10 mouse cellular contexts compared by ENCODE assay signal in genomic region chr5:25500686-25501085, GRCm38 (mm10). TPM values are rescaled to one million over a fixed set of nuclear protein-coding genes. Genes with fewer than 3 reads are reported as not detected.
DNase-seq lines count a peak whose midpoint lies in the region; ATAC-seq lines count a peak whose summit lies in the region.
"Had no signal": no experiment of that assay in that cellular context is flagged by ENCODE, and none has a peak within 500 bp of the region (broad histone marks: within the 10 kb centered on the region; RNA-seq: fewer than 3 reads in every experiment).

No protein-coding gene starts in this region.

- H3K27me3 ChIP-seq in kidney, embryonic 14.5 days (ENCODE audit: control insufficient read depth, insufficient read depth, low read length) = no peaks in the 10 kb centered on the region
- no peaks in the 10 kb centered on the region for H3K27me3 ChIP-seq in embryonic facial prominence, embryonic 12.5 days
- no peaks in the 10 kb centered on the region for H3K27me3 ChIP-seq in hindbrain, embryonic 15.5 days
- H3K27me3 ChIP-seq in midbrain, embryonic 13.5 days = no peaks in the 10 kb centered on the region
- H3K27me3 ChIP-seq: Patski had no signal

- no peak overlapping the region for H3K27ac ChIP-seq in kidney, embryonic 14.5 days (ENCODE audit: low read depth, low read length)
- H3K27ac ChIP-seq in embryonic facial prominence, embryonic 12.5 days = no peak overlapping the region
- no peak overlapping the region for H3K27ac ChIP-seq in hindbrain, embryonic 15.5 days (replicated peaks)
- no peak overlapping the region for H3K27ac ChIP-seq in midbrain, embryonic 13.5 days

- peak overlapping the region; percentile 94; the same call in 1 of the 2 replicates for H3K4me3 ChIP-seq in kidney, embryonic 14.5 days (ENCODE audit: low read length)
- no peak overlapping the region for H3K4me3 ChIP-seq in embryonic facial prominence, embryonic 12.5 days
- peak overlapping the region; percentile 91; the same call in 1 of the 2 replicates for H3K4me3 ChIP-seq in hindbrain, embryonic 15.5 days
- peak overlapping the region; percentile 97 for H3K4me3 ChIP-seq in midbrain, embryonic 13.5 days (replicated peaks)

- ATAC-seq in kidney, embryonic 14.5 days (ENCODE audit: low FRiP score, low TSS enrichment) = no peak
- no peak for ATAC-seq in embryonic facial prominence, embryonic 12.5 days (ENCODE audit: insufficient number of reproducible peaks, insufficient read depth, low FRiP score, low TSS enrichment)
- ATAC-seq in hindbrain, embryonic 15.5 days (ENCODE audit: low FRiP score, low read depth) = no peak
- no peak for ATAC-seq in midbrain, embryonic 13.5 days
- no peak for ATAC-seq in megakaryocyte progenitor cell, adult 5-6 weeks (replicated peaks; ENCODE audit: poor library complexity)

- peaks cover 14% of the 10 kb centered on the region for H3K4me1 ChIP-seq in kidney, embryonic 14.5 days (ENCODE audit: control insufficient read depth, insufficient read depth, low read length)
- H3K4me1 ChIP-seq in embryonic facial prominence, embryonic 12.5 days = peaks cover 9% of the 10 kb centered on the region
- H3K4me1 ChIP-seq in hindbrain, embryonic 15.5 days (replicated peaks) = peaks cover 22% of the 10 kb centered on the region
- H3K4me1 ChIP-seq in midbrain, embryonic 13.5 days (replicated peaks) = peaks cover 17% of the 10 kb centered on the region

- peak overlapping the region; percentile 72; the same call in 1 of the 2 replicates for H3K4me2 ChIP-seq in kidney, embryonic 14.5 days (replicated peaks; ENCODE audit: low read depth, low read length)
- peak overlapping the region; percentile 50 for H3K4me2 ChIP-seq in embryonic facial prominence, embryonic 12.5 days (replicated peaks)
- peak overlapping the region; percentile 63 for H3K4me2 ChIP-seq in hindbrain, embryonic 15.5 days
- peak overlapping the region; percentile 67 for H3K4me2 ChIP-seq in midbrain, embryonic 13.5 days (replicated peaks)

- no peaks in the 10 kb centered on the region for H3K9me3 ChIP-seq in kidney, embryonic 14.5 days (ENCODE audit: control insufficient read depth, low read length)
- no peaks in the 10 kb centered on the region for H3K9me3 ChIP-seq in embryonic facial prominence, embryonic 12.5 days
- no peaks in the 10 kb centered on the region for H3K9me3 ChIP-seq in hindbrain, embryonic 15.5 days
- no peaks in the 10 kb centered on the region for H3K9me3 ChIP-seq in midbrain, embryonic 13.5 days

- no peak for DNase-seq in kidney, postnatal 10 days
- DNase-seq in c-Kit-positive CD71-positive TER-119-positive erythroid progenitor cells, embryonic 14.5 days (ENCODE audit: low spot score) = no peak
- DNase-seq in layer of hippocampus, adult 8-10 months (ENCODE audit: low spot score in 2 of 2) = no peak

- 65% methylated on average over 7 of the region's 7 CpGs for WGBS in kidney, embryonic 14.5 days
- WGBS in embryonic facial prominence, embryonic 12.5 days = 61% methylated on average over 7 of the region's 7 CpGs
- WGBS in hindbrain, embryonic 15.5 days = 71% methylated on average over 7 of the region's 7 CpGs
- WGBS in midbrain, embryonic 13.5 days = 73% methylated on average over 7 of the region's 7 CpGs

- H3K9ac ChIP-seq in kidney, embryonic 14.5 days (ENCODE audit: low read depth, low read length) = peak overlapping the region; percentile 86; the same call in 1 of the 2 replicates
- no peak overlapping the region for H3K9ac ChIP-seq in embryonic facial prominence, embryonic 12.5 days
- peak overlapping the region; percentile 43 for H3K9ac ChIP-seq in hindbrain, embryonic 15.5 days
- peak overlapping the region; percentile 80; the same call in 1 of the 2 replicates for H3K9ac ChIP-seq in midbrain, embryonic 13.5 days (replicated peaks)

- no peaks in the 10 kb centered on the region for H3K36me3 ChIP-seq in kidney, embryonic 14.5 days (ENCODE audit: control insufficient read depth, insufficient read depth, low read length)
- H3K36me3 ChIP-seq in embryonic facial prominence, embryonic 12.5 days = no peaks in the 10 kb centered on the region
- H3K36me3 ChIP-seq in hindbrain, embryonic 15.5 days = no peaks in the 10 kb centered on the region
- H3K36me3 ChIP-seq in midbrain, embryonic 13.5 days = no peaks in the 10 kb centered on the region

RNA-seq across cellular contexts. Expression of gene Kmt2c, which starts 2.1 kb away (rescaled TPM):
- 14.9 and 23.2 TPM in 2 replicates for polyA plus RNA-seq in kidney, embryonic 14.5 days (2014; fragmentation: Nextera tagmentation; extraction: Ambion mirVana)
- polyA plus RNA-seq in embryonic facial prominence, embryonic 12.5 days (2016; fragmentation: Nextera tagmentation; extraction: Ambion mirVana) = 19.1 and 20.0 TPM in 2 replicates
- polyA plus RNA-seq in hindbrain, embryonic 15.5 days (2015; fragmentation: Nextera tagmentation; extraction: Ambion mirVana) = 14.7 and 17.5 TPM in 2 replicates
- polyA plus RNA-seq in midbrain, embryonic 13.5 days (2015; fragmentation: Nextera tagmentation; extraction: Ambion mirVana) = 23.4 and 23.5 TPM in 2 replicates
- total RNA-seq in layer of hippocampus, adult 8-10 months (2022) = 10 to 100 TPM; 68.4 to 91.8 (median 77.2) TPM
- 34.8 and 47.3 TPM in 2 replicates for total RNA-seq in megakaryocyte progenitor cell, adult 5-6 weeks (2015)
- 20.2 and 31.9 TPM in 2 replicates for total RNA-seq in megakaryocyte progenitor cell, adult 5-6 weeks (2017)

RNA-seq across cellular contexts. Expression of gene Cct8l1, which starts 15.2 kb away (rescaled TPM):
- polyA plus RNA-seq in kidney, embryonic 14.5 days (2014; fragmentation: Nextera tagmentation; extraction: Ambion mirVana) = 0.10 TPM in 1 of 2 replicates, not detected in the other
- not detected in 2 replicates for polyA plus RNA-seq in embryonic facial prominence, embryonic 12.5 days (2016; fragmentation: Nextera tagmentation; extraction: Ambion mirVana)
- polyA plus RNA-seq in hindbrain, embryonic 15.5 days (2015; fragmentation: Nextera tagmentation; extraction: Ambion mirVana) = 0.12 TPM in 1 of 2 replicates, not detected in the other
- polyA plus RNA-seq in midbrain, embryonic 13.5 days (2015; fragmentation: Nextera tagmentation; extraction: Ambion mirVana) = 0.10 and 0.11 TPM in 2 replicates
- under 1 TPM; 0.23 to 0.61 (median 0.36) TPM for total RNA-seq in layer of hippocampus, adult 8-10 months (2022)
- total RNA-seq in megakaryocyte progenitor cell, adult 5-6 weeks (2015) = not detected in 2 replicates
- not detected in 2 replicates for total RNA-seq in megakaryocyte progenitor cell, adult 5-6 weeks (2017)
- polyA plus RNA-seq: large intestine, adult 2 months; Patski had no signal
